In the genomic region with DNA sequence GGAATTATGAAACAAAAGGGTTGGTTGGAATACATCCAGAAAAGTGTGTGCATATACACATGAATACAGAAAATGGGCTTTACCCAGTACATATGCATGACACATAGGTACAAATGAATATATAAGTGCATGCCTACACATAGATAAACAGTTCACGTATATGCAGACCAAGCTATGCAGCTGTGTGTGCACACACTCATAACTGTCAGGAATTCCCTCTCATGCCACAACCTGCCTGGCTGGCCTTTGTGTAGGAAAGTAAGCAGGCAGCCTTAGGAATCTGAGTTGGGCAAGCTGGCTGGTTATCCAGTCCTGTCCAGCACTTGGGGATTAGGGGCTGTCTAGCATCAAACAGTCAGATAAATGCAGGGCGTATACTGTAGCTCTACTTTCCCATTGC, we compare ENCODE assay signal across 24 mouse cellular contexts. TPM values are rescaled to one million over a fixed set of nuclear protein-coding genes. Genes with fewer than 3 reads are reported as not detected.
A peak's percentile ranks its signal among the peaks of the same experiment; 100 is the strongest.
DNase-seq lines count a peak whose midpoint lies in the region; ATAC-seq and TF ChIP-seq lines count a peak whose summit lies in the region.
"Had no signal": no experiment of that assay in that cellular context is flagged by ENCODE, and none has a peak within 500 bp of the region (broad histone marks: within the 10 kb centered on the region; RNA-seq: fewer than 3 reads in every experiment).

No protein-coding gene starts in this region.

- no peak overlapping the region for H3K9ac ChIP-seq in heart, embryonic 13.5 days
- no peak overlapping the region for H3K9ac ChIP-seq in stomach, postnatal 0 days (ENCODE audit: low read length)
- H3K9ac ChIP-seq: forebrain, postnatal 0 days; hindbrain, embryonic 14.5 days; limb, embryonic 15.5 days; liver, embryonic 14.5 days had no signal

- no peak for TF ChIP-seq CTCF in stomach, postnatal 0 days (IDR thresholded peaks at IDR 0.05; ENCODE audit: low read depth)

- no peak for TF ChIP-seq EP300 in stomach, postnatal 0 days (optimal IDR thresholded peaks at IDR 0.05)

- peaks cover 50% of the 10 kb centered on the region for H3K36me3 ChIP-seq in heart, embryonic 13.5 days
- peaks cover 2% of the 10 kb centered on the region; the same call in 1 of the 2 replicates for H3K36me3 ChIP-seq in stomach, postnatal 0 days (ENCODE audit: control insufficient read depth, insufficient read depth, low read length)

- H3K4me3 ChIP-seq in heart, embryonic 13.5 days: no peak overlapping the region
- no peak overlapping the region for H3K4me3 ChIP-seq in stomach, postnatal 0 days (ENCODE audit: low read depth, low read length)
- H3K4me3 ChIP-seq: limb, embryonic 15.5 days; midbrain, embryonic 10.5 days had no signal

- peak; percentile 17 for DNase-seq in adrenal gland, adult 2 months
- DNase-seq in adrenal gland, postnatal 10 days: no peak
- DNase-seq in heart, adult 8-10 months (ENCODE audit: low spot score): no peak
- DNase-seq in urinary bladder, postnatal 14 days (ENCODE audit: low spot score): peak; percentile 52
- no peak for DNase-seq in urinary bladder, adult 2 months (ENCODE audit: low spot score)
- no peak for DNase-seq in stomach, postnatal 0 days (ENCODE audit: low spot score)
- no peak for DNase-seq in testis, postnatal 10 days (ENCODE audit: low spot score)
- DNase-seq: adrenal gland, postnatal 25 days; cerebellum, adult 9-11 months; forebrain, postnatal 0 days; gastrocnemius, postnatal 14 days; kidney, adult 18-20 months; kidney, postnatal 4 days; right cerebral cortex, postnatal 4 days; thymus, adult 2 months; thymus, postnatal 4 days had no signal

- no peaks in the 10 kb centered on the region for H3K9me3 ChIP-seq in heart, embryonic 13.5 days
- no peaks in the 10 kb centered on the region for H3K9me3 ChIP-seq in stomach, postnatal 0 days (ENCODE audit: control insufficient read depth, low read length)
- H3K9me3 ChIP-seq: limb, embryonic 15.5 days; midbrain, embryonic 10.5 days had no signal

- peaks cover 26% of the 10 kb centered on the region for H3K4me1 ChIP-seq in heart, embryonic 13.5 days
- H3K4me1 ChIP-seq in stomach, postnatal 0 days (replicated peaks; ENCODE audit: control insufficient read depth, insufficient read depth): no peaks in the 10 kb centered on the region

- ATAC-seq in heart, embryonic 13.5 days (ENCODE audit: extremely low read depth, insufficient number of reproducible peaks, low FRiP score, low TSS enrichment): no peak
- peak; percentile 65 for ATAC-seq in stomach, postnatal 0 days (ENCODE audit: low FRiP score, low TSS enrichment)
- ATAC-seq: CD4-positive, CD25-positive, alpha-beta regulatory T cell, adult 4 months; forebrain, postnatal 0 days; inflammation-experienced regulatory T-cells, adult 6 months had no signal

- 53% methylated on average over 2 of the region's 2 CpGs for WGBS in heart, embryonic 13.5 days
- WGBS in stomach, postnatal 0 days: 53% methylated on average over 2 of the region's 2 CpGs

- H3K27ac ChIP-seq in heart, embryonic 13.5 days (replicated peaks): peak overlapping the region; percentile 60
- no peak overlapping the region for H3K27ac ChIP-seq in stomach, postnatal 0 days (replicated peaks)
- H3K27ac ChIP-seq: hindbrain, embryonic 14.5 days; limb, embryonic 15.5 days; liver, embryonic 14.5 days; macrophage; midbrain, embryonic 10.5 days had no signal

- H3K4me2 ChIP-seq in heart, embryonic 13.5 days: no peak overlapping the region
- H3K4me2 ChIP-seq in stomach, postnatal 0 days (replicated peaks; ENCODE audit: low read depth): no peak overlapping the region
- H3K4me2 ChIP-seq: hindbrain, embryonic 14.5 days; limb, embryonic 15.5 days had no signal

- no peaks in the 10 kb centered on the region for H3K27me3 ChIP-seq in heart, embryonic 13.5 days (replicated peaks)
- H3K27me3 ChIP-seq in stomach, postnatal 0 days (ENCODE audit: control insufficient read depth, insufficient read depth, low read length): no peaks in the 10 kb centered on the region
- H3K27me3 ChIP-seq: limb, embryonic 15.5 days had no signal

RNA-seq across cellular contexts. Expression of gene Dmap1, which starts 59.0 kb away (rescaled TPM):
- total RNA-seq in adrenal gland, adult 2 months (2021): 10 to 100 TPM; 19.5 to 28.0 TPM
- 15.4 and 19.4 TPM in 2 replicates for polyA plus RNA-seq in adrenal gland, adult 2 months (2012; rRNA removed)
- 10 to 100 TPM; 25.6 to 29.6 TPM for total RNA-seq in adrenal gland, postnatal 10 days (2021)
- 42.1 and 42.3 TPM in 2 replicates for polyA plus RNA-seq in heart, embryonic 13.5 days (2015; fragmentation: Nextera tagmentation; extraction: Ambion mirVana)
- 10 to 100 TPM; 15.9 to 23.7 (median 20.9) TPM for total RNA-seq in heart, adult 8-10 months (2022)
- polyA plus RNA-seq in urinary bladder, adult 2 months (2012; rRNA removed): 33.0 and 33.9 TPM in 2 replicates
- polyA plus RNA-seq in stomach, postnatal 0 days (2015; fragmentation: Nextera tagmentation; extraction: Ambion mirVana): 27.5 and 27.8 TPM in 2 replicates

Comparison
In these comparisons a context has a peak if more than half of its experiments do, and no peak if none do; other contexts are left out.
1. DNase-seq: peak in adrenal gland, adult 2 months (single experiment) and urinary bladder, postnatal 14 days (single experiment); none in adrenal gland, postnatal 10 days (single experiment), heart, adult 8-10 months (single experiment), urinary bladder, adult 2 months (single experiment), stomach, postnatal 0 days (single experiment) and testis, postnatal 10 days (single experiment).